Mouse (Mus musculus): Measurements from ENCODE around the gene Lmx1a. TPM values are rescaled to one million over a fixed set of nuclear protein-coding genes. Genes with fewer than 3 reads are reported as not detected.
A peak's percentile ranks its signal among the peaks of the same experiment; 100 is the strongest.

Lmx1a gene
- polyA plus RNA-seq, 1 experiment from 2014 or later, result 7.1 TPM

DNA sequence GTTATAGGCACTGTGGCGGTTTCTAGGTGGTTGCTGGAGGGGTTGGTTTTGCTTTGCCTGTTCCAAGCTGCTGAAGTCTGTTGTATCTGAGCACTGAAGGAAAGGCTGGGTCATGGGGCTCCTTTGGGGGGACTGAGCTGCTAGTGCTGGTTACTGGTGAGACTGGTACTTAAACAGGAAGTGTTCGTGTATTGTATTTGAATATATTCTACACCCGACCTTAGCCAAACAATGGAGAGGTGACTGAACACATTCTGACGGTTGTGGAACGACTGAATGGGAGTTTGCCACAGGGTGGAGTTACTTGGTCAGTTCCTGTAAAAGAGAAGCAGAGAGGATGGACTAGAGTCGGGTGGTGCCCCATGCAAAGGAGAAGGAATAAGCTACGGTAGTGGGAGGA is 115.8 kb downstream of the Lmx1a start:
- ATAC-seq (replicated peaks; ENCODE audit: low FRiP score) (no peak), DNase-seq (ENCODE audit: low spot score) (no peak)
- Histone ChIP-seq H3K4me2 (ENCODE audit: low read depth, low read length, severe bottlenecking) (no peak overlapping the region), H3K9ac (ENCODE audit: low read length) (no peak overlapping the region), H3K27me3 (ENCODE audit: control insufficient read depth, insufficient read depth, low read length) (peaks cover 2% of the 10 kb centered on the region; the same call in 1 of the 2 replicates), H3K36me3 (ENCODE audit: control insufficient read depth, insufficient read depth, low read length) (no peaks in the 10 kb centered on the region), H3K9me3 (ENCODE audit: control insufficient read depth, low read length) (no peaks in the 10 kb centered on the region), H3K27ac (ENCODE audit: low read depth, low read length) (no peak overlapping the region), H3K4me1 (replicated peaks; ENCODE audit: control insufficient read depth, insufficient read depth, low read length) (peaks cover 4% of the 10 kb centered on the region; the same call in 1 of the 2 replicates), H3K4me3 (ENCODE audit: low read depth, low read length) (no peak overlapping the region)
- WGBS, result 62% methylated on average over 7 of the region's 7 CpGs

DNA sequence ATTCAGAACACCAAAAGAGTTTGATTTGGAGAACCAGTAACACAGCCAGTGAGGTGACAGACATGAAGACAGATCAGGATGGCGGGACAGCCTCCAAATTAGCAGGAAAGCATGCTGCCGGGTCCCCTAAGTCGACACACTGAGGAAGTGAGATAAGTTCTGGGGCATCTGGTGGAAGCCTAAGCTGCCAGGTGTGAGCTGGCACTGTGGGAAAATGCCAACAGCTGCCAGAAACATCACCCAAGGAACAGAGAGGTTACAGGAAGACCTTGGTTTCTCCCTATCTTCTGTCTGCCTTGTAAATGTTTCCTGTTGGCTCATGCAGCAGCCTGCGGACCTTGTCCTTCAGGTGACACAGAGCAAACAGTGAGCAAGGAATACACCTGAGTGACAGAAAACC is 122.1 kb downstream of the Lmx1a start:
- Histone ChIP-seq H3K36me3 (ENCODE audit: control insufficient read depth, insufficient read depth, low read length) (no peaks in the 10 kb centered on the region), H3K9ac (ENCODE audit: low read length) (no peak overlapping the region), H3K9me3 (ENCODE audit: control insufficient read depth, low read length) (no peaks in the 10 kb centered on the region), H3K27me3 (ENCODE audit: control insufficient read depth, insufficient read depth, low read length) (no peaks in the 10 kb centered on the region), H3K27ac (ENCODE audit: low read depth, low read length) (no peak overlapping the region), H3K4me1 (replicated peaks; ENCODE audit: control insufficient read depth, insufficient read depth, low read length) (no peaks in the 10 kb centered on the region), H3K4me2 (ENCODE audit: low read depth, low read length, severe bottlenecking) (no peak overlapping the region), H3K4me3 (ENCODE audit: low read depth, low read length) (no peak overlapping the region)
- ATAC-seq (replicated peaks; ENCODE audit: low FRiP score), result no peak
- DNase-seq (ENCODE audit: low spot score), result no peak
- WGBS, result 84% methylated on average over 4 of the region's 4 CpGs

DNA sequence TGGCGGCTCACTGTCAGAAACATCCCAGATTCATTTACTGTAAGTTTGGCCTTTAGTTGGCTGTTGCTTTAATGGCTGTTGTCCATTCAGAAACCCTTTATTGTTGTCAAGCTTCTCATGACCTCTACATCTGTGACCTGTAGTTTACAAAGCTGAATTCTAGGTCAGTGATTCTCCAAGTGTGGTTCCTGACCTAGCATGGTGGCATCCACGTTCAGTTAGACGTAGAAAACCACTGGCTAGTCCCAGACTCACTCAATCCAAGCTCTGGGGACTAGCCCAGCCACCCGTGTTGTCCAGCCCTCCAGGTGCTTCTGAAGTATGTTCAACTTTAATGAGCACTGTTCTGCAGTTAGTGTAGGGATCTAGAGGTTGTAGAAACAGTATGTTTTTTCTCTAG is 126.1 kb downstream of the Lmx1a start:
- H3K4me3 ChIP-seq (ENCODE audit: low read depth, low read length), result no peak overlapping the region
- H3K4me1 ChIP-seq (replicated peaks; ENCODE audit: control insufficient read depth, insufficient read depth, low read length), result peaks cover 9% of the 10 kb centered on the region; the same call in 1 of the 2 replicates
- no peak overlapping the region for H3K4me2 ChIP-seq (ENCODE audit: low read depth, low read length, severe bottlenecking)
- no peak for DNase-seq (ENCODE audit: low spot score)
- H3K36me3 ChIP-seq (ENCODE audit: control insufficient read depth, insufficient read depth, low read length), result no peaks in the 10 kb centered on the region
- H3K27me3 ChIP-seq (ENCODE audit: control insufficient read depth, insufficient read depth, low read length), result 0 out of 2 replicates have a peak, but pooled peaks cover 2% of the 10 kb centered on the region
- H3K27ac ChIP-seq (ENCODE audit: low read depth, low read length), result no peak overlapping the region
- ATAC-seq (replicated peaks; ENCODE audit: low FRiP score), result no peak
- WGBS, result 87% methylated on average over 4 of the region's 4 CpGs
- H3K9ac ChIP-seq (ENCODE audit: low read length), result no peak overlapping the region
- no peaks in the 10 kb centered on the region for H3K9me3 ChIP-seq (ENCODE audit: control insufficient read depth, low read length)

DNA sequence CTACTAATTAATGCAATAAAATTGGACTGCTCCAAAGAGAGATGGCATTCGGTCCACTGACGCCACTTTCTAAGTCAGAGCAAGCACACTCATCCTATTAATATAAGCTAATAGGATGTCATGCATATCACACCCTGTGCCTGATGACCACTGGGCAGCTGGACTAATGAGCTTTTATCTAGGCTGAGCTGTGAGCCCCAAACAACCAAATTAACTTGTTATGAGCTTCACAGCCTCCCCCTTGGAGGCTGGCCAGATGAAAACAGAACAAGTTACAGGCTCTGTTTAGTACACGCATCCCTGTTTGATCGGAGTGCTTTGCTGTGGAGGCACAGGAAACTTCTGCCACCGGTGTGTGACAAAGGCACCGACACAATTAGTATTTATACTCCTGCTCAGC is 128.0 kb downstream of the Lmx1a start:
- H3K4me1 ChIP-seq (replicated peaks; ENCODE audit: control insufficient read depth, insufficient read depth, low read length), result peaks cover 9% of the 10 kb centered on the region; the same call in 1 of the 2 replicates
- H3K9me3 ChIP-seq (ENCODE audit: control insufficient read depth, low read length), result no peaks in the 10 kb centered on the region
- 53% methylated on average over 6 of the region's 6 CpGs for WGBS
- no peak overlapping the region for H3K4me2 ChIP-seq (ENCODE audit: low read depth, low read length, severe bottlenecking)
- DNase-seq (ENCODE audit: low spot score) (no peak), ATAC-seq (replicated peaks; ENCODE audit: low FRiP score) (0 out of 2 replicates have a peak, but pooled peaks have one; percentile 29)
- 0 out of 2 replicates have a peak, but pooled peaks cover 2% of the 10 kb centered on the region for H3K27me3 ChIP-seq (ENCODE audit: control insufficient read depth, insufficient read depth, low read length)
- no peak overlapping the region for H3K9ac ChIP-seq (ENCODE audit: low read length)
- H3K27ac ChIP-seq (ENCODE audit: low read depth, low read length), result no peak overlapping the region
- H3K4me3 ChIP-seq (ENCODE audit: low read depth, low read length), result no peak overlapping the region
- H3K36me3 ChIP-seq (ENCODE audit: control insufficient read depth, insufficient read depth, low read length), result no peaks in the 10 kb centered on the region

DNA sequence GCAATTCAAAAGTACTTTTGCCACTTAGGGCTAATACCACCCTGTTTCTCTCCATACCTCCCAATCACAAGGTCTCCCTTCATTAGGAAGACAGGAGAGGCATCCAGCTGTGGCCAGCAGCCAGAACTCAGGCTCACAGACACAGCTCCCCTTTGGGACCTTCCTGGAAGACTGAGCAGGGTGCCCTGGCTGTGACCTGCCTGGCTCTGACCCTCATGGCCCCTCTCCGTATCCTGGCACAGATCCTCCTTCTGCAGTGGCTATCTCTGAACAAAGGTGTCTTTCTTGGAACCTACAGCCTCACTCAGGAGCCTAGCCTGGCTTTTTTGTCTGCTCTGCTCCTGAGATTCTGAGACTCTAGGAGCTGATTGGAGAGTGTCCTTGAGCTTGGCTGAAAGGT is 128.6 kb downstream of the Lmx1a start:
- Histone ChIP-seq H3K9ac (ENCODE audit: low read length) (no peak overlapping the region), H3K4me2 (ENCODE audit: low read depth, low read length, severe bottlenecking) (no peak overlapping the region), H3K9me3 (ENCODE audit: control insufficient read depth, low read length) (no peaks in the 10 kb centered on the region), H3K4me3 (ENCODE audit: low read depth, low read length) (no peak overlapping the region), H3K27ac (ENCODE audit: low read depth, low read length) (no peak overlapping the region), H3K36me3 (ENCODE audit: control insufficient read depth, insufficient read depth, low read length) (no peaks in the 10 kb centered on the region), H3K4me1 (replicated peaks; ENCODE audit: control insufficient read depth, insufficient read depth, low read length) (peaks cover 9% of the 10 kb centered on the region; the same call in 1 of the 2 replicates), H3K27me3 (ENCODE audit: control insufficient read depth, insufficient read depth, low read length) (0 out of 2 replicates have a peak, but pooled peaks cover 2% of the 10 kb centered on the region)
- DNase-seq (ENCODE audit: low spot score) (no peak), ATAC-seq (replicated peaks; ENCODE audit: low FRiP score) (no peak; the same call in 1 of the 2 replicates)
- WGBS, result 13% methylated on average over 1 of the region's 1 CpGs

DNA sequence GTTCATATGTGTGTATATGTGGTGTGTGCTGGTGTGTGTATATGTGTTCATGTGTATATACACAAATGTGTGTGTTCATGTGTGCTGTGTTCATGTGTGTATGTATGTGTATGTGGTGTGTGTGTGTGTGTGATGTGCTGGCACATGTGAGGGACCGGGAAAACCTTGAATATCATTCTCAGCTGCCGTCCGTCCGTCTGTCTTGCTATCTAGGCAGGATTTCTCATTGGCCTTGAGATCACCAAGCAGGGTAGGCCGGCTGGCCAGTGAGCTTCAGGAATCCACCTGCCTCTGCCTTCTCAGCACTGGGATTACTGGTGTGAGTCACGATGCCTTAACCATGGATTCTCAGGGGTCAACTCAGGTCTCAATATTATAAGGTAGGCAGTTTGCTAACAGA is 131.0 kb downstream of the Lmx1a start:
- no peak overlapping the region for H3K27ac ChIP-seq (ENCODE audit: low read depth, low read length)
- no peak overlapping the region for H3K4me3 ChIP-seq (ENCODE audit: low read depth, low read length)
- H3K4me1 ChIP-seq (replicated peaks; ENCODE audit: control insufficient read depth, insufficient read depth, low read length), result peaks cover 9% of the 10 kb centered on the region; the same call in 1 of the 2 replicates
- DNase-seq (ENCODE audit: low spot score) (no peak), ATAC-seq (replicated peaks; ENCODE audit: low FRiP score) (no peak)
- no peaks in the 10 kb centered on the region for H3K36me3 ChIP-seq (ENCODE audit: control insufficient read depth, insufficient read depth, low read length)
- H3K9ac ChIP-seq (ENCODE audit: low read length), result no peak overlapping the region
- WGBS, result 91% methylated on average over 6 of the region's 6 CpGs
- H3K27me3 ChIP-seq (ENCODE audit: control insufficient read depth, insufficient read depth, low read length), result 0 out of 2 replicates have a peak, but pooled peaks cover 2% of the 10 kb centered on the region
- no peak overlapping the region for H3K4me2 ChIP-seq (ENCODE audit: low read depth, low read length, severe bottlenecking)
- no peaks in the 10 kb centered on the region for H3K9me3 ChIP-seq (ENCODE audit: control insufficient read depth, low read length)

DNA sequence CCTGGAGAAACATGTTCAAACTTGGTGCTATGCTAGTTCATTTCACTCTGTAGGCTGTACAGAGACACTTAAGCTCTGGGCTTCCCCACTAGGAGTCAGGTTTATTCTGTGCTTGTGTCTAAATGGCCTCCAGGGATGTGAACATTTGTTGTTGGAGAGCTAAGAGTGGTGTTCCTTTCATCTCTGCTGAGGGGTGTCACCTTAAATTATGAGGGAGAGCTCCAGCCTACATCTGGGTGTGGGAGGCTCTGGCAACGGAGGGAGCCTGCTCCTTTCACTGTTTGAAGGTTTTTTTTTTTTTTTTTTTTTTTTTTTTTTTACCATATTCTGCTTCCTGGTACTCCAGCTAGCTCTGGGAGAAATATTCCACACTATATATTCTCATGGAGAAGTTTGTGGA is 132.1 kb downstream of the Lmx1a start:
- no peak overlapping the region for H3K4me2 ChIP-seq (ENCODE audit: low read depth, low read length, severe bottlenecking)
- WGBS, result 73% methylated on average over 1 of the region's 1 CpGs

DNA sequence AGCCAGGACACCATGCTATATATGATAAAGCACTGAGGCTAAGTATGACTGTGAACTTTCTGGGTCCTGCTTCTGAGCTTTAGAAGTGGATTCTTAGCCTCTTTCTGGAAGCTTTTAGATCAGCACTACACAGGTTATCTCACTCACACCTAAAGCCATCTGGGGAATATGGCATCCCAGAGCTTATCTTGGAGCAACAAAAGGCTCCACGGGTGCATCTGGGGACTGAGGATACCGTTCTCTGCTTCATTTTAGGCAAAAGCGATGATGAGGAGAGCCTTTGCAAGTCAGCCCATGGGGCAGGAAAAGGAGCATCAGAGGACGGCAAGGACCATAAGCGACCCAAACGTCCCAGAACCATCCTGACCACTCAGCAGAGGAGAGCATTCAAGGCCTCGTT is 141.3 kb downstream of the Lmx1a start:
- Histone ChIP-seq H3K9me3 (ENCODE audit: control insufficient read depth, low read length) (no peaks in the 10 kb centered on the region), H3K36me3 (ENCODE audit: control insufficient read depth, insufficient read depth, low read length) (no peaks in the 10 kb centered on the region), H3K9ac (ENCODE audit: low read length) (no peak overlapping the region), H3K27ac (ENCODE audit: low read depth, low read length) (no peak overlapping the region), H3K4me1 (replicated peaks; ENCODE audit: control insufficient read depth, insufficient read depth, low read length) (no peaks in the 10 kb centered on the region), H3K4me2 (ENCODE audit: low read depth, low read length, severe bottlenecking) (no peak overlapping the region), H3K27me3 (ENCODE audit: control insufficient read depth, insufficient read depth, low read length) (no peaks in the 10 kb centered on the region), H3K4me3 (ENCODE audit: low read depth, low read length) (no peak overlapping the region)
- ATAC-seq (replicated peaks; ENCODE audit: low FRiP score), result no peak
- WGBS, result 86% methylated on average over 7 of the region's 7 CpGs
- no peak for DNase-seq (ENCODE audit: low spot score)

More for the DNA sequence above, 132.1 kb downstream of the Lmx1a start:
- H3K9me3 ChIP-seq (ENCODE audit: control insufficient read depth, low read length), result no peaks in the 10 kb centered on the region
- no peak overlapping the region for H3K9ac ChIP-seq (ENCODE audit: low read length)
- no peak overlapping the region for H3K4me3 ChIP-seq (ENCODE audit: low read depth, low read length)
- ATAC-seq (replicated peaks; ENCODE audit: low FRiP score) (no peak), DNase-seq (ENCODE audit: low spot score) (no peak)
- H3K27ac ChIP-seq (ENCODE audit: low read depth, low read length), result no peak overlapping the region
- H3K4me1 ChIP-seq (replicated peaks; ENCODE audit: control insufficient read depth, insufficient read depth, low read length), result peaks cover 9% of the 10 kb centered on the region; the same call in 1 of the 2 replicates
- H3K36me3 ChIP-seq (ENCODE audit: control insufficient read depth, insufficient read depth, low read length), result no peaks in the 10 kb centered on the region
- H3K27me3 ChIP-seq (ENCODE audit: control insufficient read depth, insufficient read depth, low read length), result 0 out of 2 replicates have a peak, but pooled peaks cover 2% of the 10 kb centered on the region

DNA sequence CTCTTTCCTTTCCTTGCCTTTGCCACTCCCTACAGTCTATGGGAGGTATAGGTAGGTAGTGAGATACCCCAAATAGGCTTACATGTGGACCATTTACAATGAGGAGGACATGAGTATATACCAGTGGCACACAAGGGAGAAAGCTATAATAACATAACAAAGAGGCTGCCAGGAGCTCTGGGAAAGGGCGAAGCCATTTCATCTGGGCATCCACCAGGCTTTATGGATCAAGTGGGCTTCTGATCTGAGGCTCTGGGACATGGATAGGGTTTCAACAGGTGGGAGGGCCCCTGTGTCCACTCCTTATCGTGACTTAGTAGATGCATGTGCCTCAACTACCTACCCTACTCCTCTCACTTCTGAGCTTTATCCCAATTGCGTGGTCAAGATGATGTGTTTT is 142.6 kb downstream of the Lmx1a start:
- Histone ChIP-seq H3K27me3 (ENCODE audit: control insufficient read depth, insufficient read depth, low read length) (no peaks in the 10 kb centered on the region), H3K36me3 (ENCODE audit: control insufficient read depth, insufficient read depth, low read length) (no peaks in the 10 kb centered on the region), H3K9me3 (ENCODE audit: control insufficient read depth, low read length) (no peaks in the 10 kb centered on the region), H3K4me3 (ENCODE audit: low read depth, low read length) (no peak overlapping the region), H3K4me2 (ENCODE audit: low read depth, low read length, severe bottlenecking) (no peak overlapping the region), H3K9ac (ENCODE audit: low read length) (no peak overlapping the region), H3K27ac (ENCODE audit: low read depth, low read length) (no peak overlapping the region), H3K4me1 (replicated peaks; ENCODE audit: control insufficient read depth, insufficient read depth, low read length) (no peaks in the 10 kb centered on the region)
- no peak for DNase-seq (ENCODE audit: low spot score)
- ATAC-seq (replicated peaks; ENCODE audit: low FRiP score), result no peak
- 90% methylated on average over 3 of the region's 3 CpGs for WGBS

All from forebrain, embryonic 11.5 days (tissue).